Mouse (Mus musculus) myocyte (in vitro differentiated cells): ENCODE measurements around the gene Zfp93.

Source experiments
- CEBPB ChIP-seq: IDR thresholded peaks from 2 replicates; pipeline ENCODE4 v1.6.1; 2011; ENCODE audit warnings: mild to moderate bottlenecking, moderate library complexity; ENCODE audit not compliant: poor library complexity, insufficient read depth, severe bottlenecking
- E2F4 ChIP-seq: IDR thresholded peaks from one replicate; pipeline ENCODE4 v1.6.1; 2011; ENCODE audit warnings: mild to moderate bottlenecking, control low read depth, moderate library complexity; ENCODE audit not compliant: insufficient read depth
- MAX ChIP-seq: IDR thresholded peaks from one replicate; pipeline ENCODE4 v1.6.1; 2011; ENCODE audit warnings: low read depth, mild to moderate bottlenecking, control low read depth
- MYOD1 ChIP-seq, 3 experiments: IDR thresholded peaks; one replicate each; pipeline ENCODE4 v1.6.1; 2011; ENCODE audit warnings: control low read depth in 2 of 3, low read depth in 2 of 3, mild to moderate bottlenecking in 2 of 3, moderate library complexity in 1 of 3; ENCODE audit not compliant: insufficient read length in 2 of 3, control insufficient read depth in 1 of 3
- MYOG ChIP-seq, 3 experiments: IDR thresholded peaks; one replicate each; pipeline ENCODE4 v1.6.1; 2011; ENCODE audit warnings: control low read depth in 2 of 3, low read depth in 2 of 3, mild to moderate bottlenecking in 2 of 3; ENCODE audit not compliant: insufficient read length in 2 of 3, control insufficient read depth in 1 of 3, insufficient read depth in 1 of 3
- POLR2A ChIP-seq: IDR thresholded peaks from one replicate; pipeline ENCODE4 v1.6.1; 2011; ENCODE audit warnings: low read depth, mild to moderate bottlenecking, control low read depth, moderate library complexity; ENCODE audit not compliant: insufficient read length
- POLR2AphosphoS2 ChIP-seq: IDR thresholded peaks from one replicate; pipeline ENCODE4 v1.6.1; 2011; ENCODE audit warnings: low read depth, control low read depth; ENCODE audit not compliant: insufficient read length
- SRF ChIP-seq: IDR thresholded peaks from one replicate; pipeline ENCODE4 v1.6.1; 2011; ENCODE audit warnings: low read depth; ENCODE audit not compliant: control insufficient read depth, insufficient read length
- TCF12 ChIP-seq: IDR thresholded peaks from one replicate; pipeline ENCODE4 v1.6.1; 2011; ENCODE audit warnings: mild to moderate bottlenecking, control low read depth; ENCODE audit not compliant: poor library complexity, insufficient read depth, severe bottlenecking
- USF1 ChIP-seq: IDR thresholded peaks from one replicate; pipeline ENCODE4 v1.6.1; 2011; ENCODE audit warnings: low read depth, mild to moderate bottlenecking, control low read depth, moderate library complexity

- TF ChIP-seq POLR2A (no peak), MAX (no peak), MYOD1 (IDR thresholded peaks at IDR 0.05; ENCODE audit: control insufficient read depth in 1 of 3, insufficient read length in 2 of 3, low read depth in 2 of 3) (no peak), SRF (no peak), USF1 (no peak), CEBPB (no peak), POLR2AphosphoS2 (no peak), MYOG (IDR thresholded peaks at IDR 0.05; ENCODE audit: control insufficient read depth in 1 of 3, insufficient read depth in 1 of 3, insufficient read length in 2 of 3, low read depth in 2 of 3) (no peak), E2F4 (no peak), TCF12 (no peak)
These were observed 10.3 kb upstream of the Zfp93 start for GRCm38 (mm10) chr7:24260000-24260312.
